Comparison of ENCODE assay signal across 8 mouse cellular contexts in the genomic region with DNA sequence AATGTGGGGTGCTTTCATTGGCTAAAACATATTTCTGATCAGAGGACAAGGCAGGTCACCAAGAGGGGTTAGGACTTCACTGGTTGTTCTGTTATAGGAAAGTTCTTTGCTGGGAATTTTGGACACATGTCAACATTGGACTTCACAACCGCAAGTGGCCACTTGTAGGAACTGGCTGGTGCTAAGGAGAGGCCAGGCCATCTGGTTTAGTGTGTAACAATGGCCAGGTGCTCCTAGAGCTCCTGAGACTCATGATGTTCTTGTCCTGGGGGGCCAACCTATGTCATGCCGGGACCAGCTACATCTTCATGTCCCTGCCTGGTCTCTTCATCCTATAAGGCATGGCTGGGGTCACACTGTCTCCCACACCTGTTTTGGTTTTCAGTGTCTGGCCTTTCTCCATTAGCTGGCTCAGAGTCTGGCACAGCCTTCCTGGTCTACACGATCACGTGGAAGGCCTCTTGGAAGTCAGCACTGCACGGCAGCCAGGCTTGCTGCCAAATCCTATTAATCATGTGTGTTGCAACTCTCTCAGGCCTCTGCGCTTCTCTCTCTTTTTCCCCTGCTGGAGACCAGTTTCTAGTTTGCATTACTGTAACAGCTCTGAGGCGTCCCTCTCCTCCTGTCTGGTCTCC. TPM values are rescaled to one million over a fixed set of nuclear protein-coding genes. Genes with fewer than 3 reads are reported as not detected.
DNase-seq lines count a peak whose midpoint lies in the region; ATAC-seq and TF ChIP-seq lines count a peak whose summit lies in the region.

No protein-coding gene starts in this region.

- in situ Hi-C loops in Patski (cut with MboI; ENCODE audit: low pct_unique_long_range_greater_than_20kb): no loop called here

- peak overlapping the region; percentile 41; the same call in 1 of the 2 replicates for H3K27ac ChIP-seq in hindbrain, postnatal 0 days
- H3K27ac ChIP-seq in midbrain, embryonic 14.5 days (replicated peaks; ENCODE audit: low read depth, low read length): no peak overlapping the region; the same call in 1 of the 2 replicates
- H3K27ac ChIP-seq in stomach, postnatal 0 days (replicated peaks): peak overlapping the region; percentile 53; the same call in 1 of the 2 replicates

- peak; percentile 97 for ATAC-seq in Patski
- peak; percentile 85 for ATAC-seq in hindbrain, postnatal 0 days
- ATAC-seq in midbrain, embryonic 14.5 days (ENCODE audit: low FRiP score, low TSS enrichment): peak; percentile 75
- ATAC-seq in stomach, postnatal 0 days (ENCODE audit: low FRiP score, low TSS enrichment): peak; percentile 94
- ATAC-seq in CD4-positive, CD25-positive, alpha-beta regulatory T cell, adult 4 months: no peak

- no peaks in the 10 kb centered on the region for H3K36me3 ChIP-seq in hindbrain, postnatal 0 days (ENCODE audit: insufficient read depth, low read length)
- peaks cover 13% of the 10 kb centered on the region for H3K36me3 ChIP-seq in midbrain, embryonic 14.5 days (ENCODE audit: control insufficient read depth, insufficient read depth, low read length)
- no peaks in the 10 kb centered on the region for H3K36me3 ChIP-seq in stomach, postnatal 0 days (ENCODE audit: control insufficient read depth, insufficient read depth, low read length)

- no peak overlapping the region for H3K9ac ChIP-seq in hindbrain, postnatal 0 days (replicated peaks; ENCODE audit: low read length)
- H3K9ac ChIP-seq in midbrain, embryonic 14.5 days (replicated peaks; ENCODE audit: low read length): no peak overlapping the region
- no peak overlapping the region for H3K9ac ChIP-seq in stomach, postnatal 0 days (ENCODE audit: low read length)

- no peaks in the 10 kb centered on the region for H3K27me3 ChIP-seq in Patski
- H3K27me3 ChIP-seq in hindbrain, postnatal 0 days (ENCODE audit: insufficient read depth, low read length): no peaks in the 10 kb centered on the region
- H3K27me3 ChIP-seq in midbrain, embryonic 14.5 days (ENCODE audit: control insufficient read depth, insufficient read depth, low read length): no peaks in the 10 kb centered on the region
- no peaks in the 10 kb centered on the region for H3K27me3 ChIP-seq in stomach, postnatal 0 days (ENCODE audit: control insufficient read depth, insufficient read depth, low read length)

- no peak overlapping the region for H3K4me2 ChIP-seq in hindbrain, postnatal 0 days (ENCODE audit: low read depth, low read length)
- no peak overlapping the region for H3K4me2 ChIP-seq in midbrain, embryonic 14.5 days (ENCODE audit: low read length)
- no peak overlapping the region for H3K4me2 ChIP-seq in stomach, postnatal 0 days (replicated peaks; ENCODE audit: low read depth)

- no peak overlapping the region for H3K4me3 ChIP-seq in hindbrain, postnatal 0 days (ENCODE audit: low read length)
- H3K4me3 ChIP-seq in midbrain, embryonic 14.5 days (replicated peaks; ENCODE audit: low read depth, low read length): no peak overlapping the region
- H3K4me3 ChIP-seq in stomach, postnatal 0 days (ENCODE audit: low read depth, low read length): no peak overlapping the region

- 25% methylated on average over 7 of the region's 7 CpGs for WGBS in hindbrain, postnatal 0 days
- 36% methylated on average over 7 of the region's 7 CpGs for WGBS in midbrain, embryonic 14.5 days
- 25% methylated on average over 7 of the region's 7 CpGs for WGBS in stomach, postnatal 0 days

- peaks cover 9% of the 10 kb centered on the region; the same call in 1 of the 2 replicates for H3K4me1 ChIP-seq in hindbrain, postnatal 0 days (ENCODE audit: insufficient read depth, low read length)
- H3K4me1 ChIP-seq in midbrain, embryonic 14.5 days (ENCODE audit: control insufficient read depth, insufficient read depth, low read length): peaks cover 12% of the 10 kb centered on the region; the same call in 1 of the 2 replicates
- H3K4me1 ChIP-seq in stomach, postnatal 0 days (replicated peaks; ENCODE audit: control insufficient read depth, insufficient read depth): no peaks in the 10 kb centered on the region

- DNase-seq in Patski (ENCODE audit: low read depth, low spot score): peak; percentile 92
- peak; percentile 75 to 76 for DNase-seq in cerebellum, adult 18-20 months
- peak; percentile 68 to 82 for DNase-seq in gastrocnemius, adult 8-10 months (ENCODE audit: low spot score in 2 of 2)
- peak; percentile 95 for DNase-seq in hindbrain, postnatal 0 days (ENCODE audit: low spot score)
- peak; percentile 69 to 78 for DNase-seq in layer of hippocampus, postnatal 36 days
- peak; percentile 85 for DNase-seq in midbrain, embryonic 14.5 days
- DNase-seq in stomach, postnatal 0 days (ENCODE audit: low spot score): peak; percentile 84

- POLR2A ChIA-PET in Patski (lab: Charles Lee): no interaction called here

- TF ChIP-seq CTCF in Patski (IDR thresholded peaks at IDR 0.05): no peak
- TF ChIP-seq CTCF in hindbrain, postnatal 0 days (IDR thresholded peaks at IDR 0.05; ENCODE audit: low read depth): peak; percentile 22; the same call in 1 of the 2 replicates
- peak; percentile 47 for TF ChIP-seq CTCF in stomach, postnatal 0 days (IDR thresholded peaks at IDR 0.05; ENCODE audit: low read depth)

- no peak for TF ChIP-seq EP300 in stomach, postnatal 0 days (optimal IDR thresholded peaks at IDR 0.05)

- CTCF ChIA-PET in Patski (lab: Charles Lee): no interaction called here

- no peaks in the 10 kb centered on the region for H3K9me3 ChIP-seq in hindbrain, postnatal 0 days (ENCODE audit: low read length)
- no peaks in the 10 kb centered on the region for H3K9me3 ChIP-seq in midbrain, embryonic 14.5 days (ENCODE audit: control insufficient read depth, low read length)
- H3K9me3 ChIP-seq in stomach, postnatal 0 days (ENCODE audit: control insufficient read depth, low read length): no peaks in the 10 kb centered on the region

RNA-seq across cellular contexts. Expression of a gene that starts 55.9 kb away (rescaled TPM):
- 384 TPM for polyA plus RNA-seq in Patski (2021)
- under 1 TPM in 2 of 4 experiments, not detected in 2; 0.07 to 0.10 TPM for total RNA-seq in gastrocnemius, adult 8-10 months (2022)
- total RNA-seq in hindbrain, postnatal 0 days (2014; rRNA removed): 17.8 and 20.4 TPM in 2 replicates
- polyA plus RNA-seq in hindbrain, postnatal 0 days (2015; fragmentation: Nextera tagmentation; extraction: Ambion mirVana): 8.6 and 9.0 TPM in 2 replicates
- 100 to 1,000 TPM; 103 to 104 TPM for total RNA-seq in layer of hippocampus, postnatal 36 days (2021)
- 8.8 and 10.3 TPM in 2 replicates for polyA plus RNA-seq in midbrain, embryonic 14.5 days (2014; fragmentation: Nextera tagmentation; extraction: Ambion mirVana)
- polyA plus RNA-seq in stomach, postnatal 0 days (2015; fragmentation: Nextera tagmentation; extraction: Ambion mirVana): 7.8 and 9.0 TPM in 2 replicates
- under 1 TPM in 1 of 2 experiments, not detected in 1; 0.12 TPM for polyA plus RNA-seq in CD4-positive, CD25-positive, alpha-beta regulatory T cell, adult 4 months (2017; shearing (Covaris generic))

Comparison
In these comparisons a context has a peak if more than half of its experiments do, and no peak if none do; other contexts are left out.
1. RNA of a gene that starts 55.9 kb away (polyA plus RNA-seq): 384 TPM in Patski (single experiment); 8.8 to 10.3 TPM in midbrain, embryonic 14.5 days, 8.6 to 9.0 TPM in hindbrain, postnatal 0 days, 7.8 to 9.0 TPM in stomach, postnatal 0 days and 0.12 TPM in CD4-positive, CD25-positive, alpha-beta regulatory T cell, adult 4 months; every median in the first group is over 10 times any median in the second.
2. Peak in every context shown above with its lines, with median percentiles within 50 percentile points of each other: DNase-seq.